Mouse (Mus musculus) thymus, postnatal 14 days (tissue): ENCODE data around the gene Gprc5a.

ENCODE experiments used
- DNase-seq: peaks from one replicate; pipeline ENCODE4 v3.0.0; 2021

The Gprc5a gene

GRCm38 (mm10) chr6:135065236-135065957 is at the start of gene Gprc5a:
TSS of gene Gprc5a (plus strand) at chr6:135065651.
- DNase-seq, result peak; percentile 37

GRCm38 (mm10) chr6:135017211-135017610 is 48.2 kb upstream of the Gprc5a start:
- DNase-seq, result no peak

GRCm38 (mm10) chr6:135019564-135019963 is 45.9 kb upstream of the Gprc5a start:
- no peak for DNase-seq

- no peak for DNase-seq
Measured at GRCm38 (mm10) chr6:135021633-135022032, 43.8 kb upstream of the Gprc5a start.

GRCm38 (mm10) chr6:135023379-135023778 is 42.1 kb upstream of the Gprc5a start:
- DNase-seq, result no peak

GRCm38 (mm10) chr6:135024781-135025420 is 40.5 kb upstream of the Gprc5a start:
- no peak for DNase-seq

- DNase-seq, result peak; percentile 24
Measured at GRCm38 (mm10) chr6:135026232-135026631, 39.2 kb upstream of the Gprc5a start.

- DNase-seq, result no peak
Measured at GRCm38 (mm10) chr6:135026755-135027154, 38.7 kb upstream of the Gprc5a start.

- DNase-seq, result no peak
Measured at GRCm38 (mm10) chr6:135029246-135029645, 36.2 kb upstream of the Gprc5a start.

GRCm38 (mm10) chr6:135038674-135039073 is 26.8 kb upstream of the Gprc5a start:
- no peak for DNase-seq

- DNase-seq, result no peak
Measured at GRCm38 (mm10) chr6:135040275-135040871, 25.1 kb upstream of the Gprc5a start.

- no peak for DNase-seq
Measured at GRCm38 (mm10) chr6:135041930-135042329, 23.5 kb upstream of the Gprc5a start.

- no peak for DNase-seq
Measured at GRCm38 (mm10) chr6:135047276-135047675, 18.2 kb upstream of the Gprc5a start.

GRCm38 (mm10) chr6:135048509-135048908 is 16.9 kb upstream of the Gprc5a start:
- no peak for DNase-seq

- DNase-seq, result no peak
Measured at GRCm38 (mm10) chr6:135048956-135049355, 16.5 kb upstream of the Gprc5a start.

- no peak for DNase-seq
Measured at GRCm38 (mm10) chr6:135053789-135054188, 11.7 kb upstream of the Gprc5a start.

- no peak for DNase-seq
Measured at GRCm38 (mm10) chr6:135055882-135056281, 9.6 kb upstream of the Gprc5a start.

GRCm38 (mm10) chr6:135060728-135061127 is 4.7 kb upstream of the Gprc5a start:
- no peak for DNase-seq

- no peak for DNase-seq
Measured at GRCm38 (mm10) chr6:135064621-135065020, 830 bp upstream of the Gprc5a start.

GRCm38 (mm10) chr6:135066795-135067445 is 1.5 kb downstream of the Gprc5a start:
- DNase-seq, result no peak

- no peak for DNase-seq
Measured at GRCm38 (mm10) chr6:135068221-135068620, 2.8 kb downstream of the Gprc5a start.

GRCm38 (mm10) chr6:135069856-135070255 is 4.4 kb downstream of the Gprc5a start:
- no peak for DNase-seq

GRCm38 (mm10) chr6:135070347-135070746 is 4.9 kb downstream of the Gprc5a start:
- no peak for DNase-seq
